Mouse (Mus musculus) lung, postnatal 0 days (tissue): ENCODE results near the gene Gdpd3.

Experiments used
- CTCF ChIP-seq: IDR thresholded peaks from 2 replicates; pipeline ENCODE4 v1.5.1; 2016; ENCODE audit warnings: antibody characterized with exemption, mild to moderate bottlenecking
- EP300 ChIP-seq: IDR thresholded peaks from 2 replicates; pipeline ENCODE4 v1.6.1; 2016; ENCODE audit warnings: antibody characterized with exemption, mild to moderate bottlenecking, control low read depth

DNA sequence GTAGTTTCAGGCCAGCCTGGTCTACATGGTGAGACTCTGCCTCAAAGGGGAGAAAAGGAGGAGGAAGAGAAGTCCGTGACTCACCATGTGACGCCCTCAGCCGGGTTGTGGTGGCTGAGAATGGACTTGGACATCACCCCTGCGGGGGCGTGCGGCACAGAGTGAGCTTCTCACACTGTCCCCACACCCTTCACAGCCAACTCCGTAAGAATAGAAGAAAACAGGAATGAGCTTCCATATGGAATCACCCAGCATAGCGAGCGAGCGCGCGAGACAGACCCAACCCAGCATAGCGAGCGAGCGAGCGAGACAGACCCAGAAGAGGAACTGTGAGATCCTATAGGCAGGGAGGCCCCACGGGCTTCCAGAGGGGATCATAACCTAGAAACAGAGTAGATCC, 26.6 kb upstream of the Gdpd3 start:
- no peak for TF ChIP-seq CTCF
- no peak for TF ChIP-seq EP300
